Mouse (Mus musculus) cerebellum, adult 11-12 months (tissue): ENCODE measurements around the gene Xpot.

ENCODE experiments used
- DNase-seq: peaks from one replicate; pipeline ENCODE4 v3.0.0; 2022

Xpot gene

GRCm38 (mm10) chr10:121626186-121626882 lies at the start of gene Xpot:
Gene Xpot (minus strand): TSS chr10:121626332.
- DNase-seq: peak; percentile 98

GRCm38 (mm10) chr10:121669103-121669502 lies 43.0 kb upstream of the Xpot start:
- no peak for DNase-seq

GRCm38 (mm10) chr10:121665631-121666145 lies 39.6 kb upstream of the Xpot start:
- DNase-seq: no peak

- DNase-seq: no peak
Observed at GRCm38 (mm10) chr10:121663599-121663998, 37.5 kb upstream of the Xpot start.

- DNase-seq: no peak
Observed at GRCm38 (mm10) chr10:121662711-121663110, 36.6 kb upstream of the Xpot start.

- DNase-seq: no peak
Observed at GRCm38 (mm10) chr10:121655907-121656306, 29.8 kb upstream of the Xpot start.

GRCm38 (mm10) chr10:121653079-121653478 lies 26.9 kb upstream of the Xpot start:
- DNase-seq: no peak

- no peak for DNase-seq
Observed at GRCm38 (mm10) chr10:121646294-121646693, 20.2 kb upstream of the Xpot start.

GRCm38 (mm10) chr10:121642054-121642947 lies 16.2 kb upstream of the Xpot start:
- DNase-seq: no peak

- DNase-seq: peak; percentile 26
Observed at GRCm38 (mm10) chr10:121641272-121642053, 15.3 kb upstream of the Xpot start, which contains the start of gene D930020B18Rik. Gene D930020B18Rik (plus strand): TSS chr10:121641588.

- DNase-seq: no peak
Observed at GRCm38 (mm10) chr10:121640944-121641271, 14.8 kb upstream of the Xpot start.

- DNase-seq: peak; percentile 36
Observed at GRCm38 (mm10) chr10:121640150-121640930, 14.2 kb upstream of the Xpot start.

- DNase-seq: no peak
Observed at GRCm38 (mm10) chr10:121639573-121639972, 13.4 kb upstream of the Xpot start.

GRCm38 (mm10) chr10:121636276-121636675 lies 10.1 kb upstream of the Xpot start:
- no peak for DNase-seq

- DNase-seq: no peak
Observed at GRCm38 (mm10) chr10:121634159-121634558, 8.0 kb upstream of the Xpot start.

- DNase-seq: no peak
Observed at GRCm38 (mm10) chr10:121628561-121629040, 2.5 kb upstream of the Xpot start.

- DNase-seq: no peak
Observed at GRCm38 (mm10) chr10:121627216-121627852, 1.2 kb upstream of the Xpot start.

GRCm38 (mm10) chr10:121625407-121626185 lies 536 bp downstream of the Xpot start:
- DNase-seq: no peak

GRCm38 (mm10) chr10:121625006-121625405 lies 1.1 kb downstream of the Xpot start:
- no peak for DNase-seq

- no peak for DNase-seq
Observed at GRCm38 (mm10) chr10:121623670-121624069, 2.5 kb downstream of the Xpot start.

- no peak for DNase-seq
Observed at GRCm38 (mm10) chr10:121622431-121622830, 3.7 kb downstream of the Xpot start.
